Mouse (Mus musculus): Measurements from ENCODE around the gene Arid3b. TPM values are rescaled to one million over a fixed set of nuclear protein-coding genes. Genes with fewer than 3 reads are reported as not detected.

The Arid3b gene
- total and polyA plus RNA-seq, 3 experiments: 16.7 to 105 (median 33.4) TPM

- peak; percentile 53 for DNase-seq (ENCODE audit: extremely low read depth)
- H3K4me1 ChIP-seq (ENCODE audit: control insufficient read depth in 1 of 2, insufficient read depth in 2 of 2): peaks cover 17 to 62% of the 10 kb centered on the region in 2 experiments
- dilution Hi-C loops (cut with MboI; ENCODE audit: extremely low pct_ligation_motif_present, extremely low pct_unique_long_range_greater_than_20kb, low sequenced_read_pairs): no loop called here
- TF ChIP-seq ETS1 (conservative IDR thresholded peaks at IDR 0.05; ENCODE audit: low read depth, low read length) (peak; percentile 6; the same call in 1 of the 2 replicates), UBTF (IDR thresholded peaks at IDR 0.05; ENCODE audit: low read depth, low read length) (peak; percentile 65; the same call in 1 of the 2 replicates), MAFK (IDR thresholded peaks at IDR 0.05; ENCODE audit: insufficient replicate concordance, low read length) (no peak), MEF2A (IDR thresholded peaks at IDR 0.05; ENCODE audit: borderline replicate concordance, low read depth, low read length) (0 out of 2 replicates have a peak, but pooled peaks have one; percentile 39), RCOR1 (conservative IDR thresholded peaks at IDR 0.05; ENCODE audit: low read depth, low read length) (0 out of 2 replicates have a peak, but pooled peaks have one; percentile 30), MAZ (IDR thresholded peaks at IDR 0.05; ENCODE audit: low read depth, low read length) (0 out of 2 replicates have a peak, but pooled peaks have one; percentile 34), ELF1 (IDR thresholded peaks at IDR 0.05; ENCODE audit: low read depth, low read length) (no peak), E2F4 (IDR thresholded peaks at IDR 0.05; ENCODE audit: insufficient replicate concordance, low read depth, low read length) (no peak), MYC (IDR thresholded peaks at IDR 0.05; ENCODE audit: low read depth, low read length) (0 out of 2 replicates have a peak, but pooled peaks have one; percentile 5), JUND (conservative IDR thresholded peaks at IDR 0.05; ENCODE audit: low read depth, low read length) (no peak), BHLHE40 (IDR thresholded peaks at IDR 0.05; ENCODE audit: low read depth, low read length) (no peak), CHD2 (IDR thresholded peaks at IDR 0.05; ENCODE audit: low read length) (no peak), TBP (conservative IDR thresholded peaks at IDR 0.05; ENCODE audit: low read depth, low read length) (0 out of 2 replicates have a peak, but pooled peaks have one; percentile 29), NRF1 (IDR thresholded peaks at IDR 0.05; ENCODE audit: low read depth, low read length) (0 out of 2 replicates have a peak, but pooled peaks have one; percentile 47), ZMIZ1 (IDR thresholded peaks at IDR 0.05; ENCODE audit: low read depth, low read length) (no peak), NELFE (IDR thresholded peaks at IDR 0.05; ENCODE audit: low read depth, low read length) (peak; percentile 15; the same call in 1 of the 2 replicates), CHD1 (IDR thresholded peaks at IDR 0.05; ENCODE audit: low read depth, low read length) (0 out of 2 replicates have a peak, but pooled peaks have one; percentile 37), EP300 (IDR thresholded peaks at IDR 0.05; ENCODE audit: low read length) (no peak), KAT2A (IDR thresholded peaks at IDR 0.05; ENCODE audit: insufficient replicate concordance, low read length) (no peak), RAD21 (IDR thresholded peaks at IDR 0.05; ENCODE audit: low read depth, low read length) (no peak), SMC3 (IDR thresholded peaks at IDR 0.05; ENCODE audit: low read depth, low read length) (no peak), SIN3A (IDR thresholded peaks at IDR 0.05; ENCODE audit: low read length) (no peak; the same call in none of the 2 replicates), JUN (IDR thresholded peaks at IDR 0.05; ENCODE audit: insufficient read depth, low read depth, low read length) (no peak), USF1 (IDR thresholded peaks at IDR 0.05; ENCODE audit: low read depth, low read length) (no peak), POLR2A (IDR thresholded peaks at IDR 0.05; ENCODE audit: low read depth, low read length) (peak; percentile 32; the same call in 1 of the 2 replicates), PAX5 (IDR thresholded peaks at IDR 0.05; ENCODE audit: low read length) (no peak), ZNF384 (IDR thresholded peaks at IDR 0.05; ENCODE audit: low read depth, low read length) (peak; percentile 79), GABPA (IDR thresholded peaks at IDR 0.05; ENCODE audit: insufficient replicate concordance, low read depth, low read length) (no peak), USF2 (conservative IDR thresholded peaks at IDR 0.05; ENCODE audit: low read depth, low read length) (no peak), CTCF (conservative IDR thresholded peaks at IDR 0.05 in 1 of 2, IDR thresholded peaks at IDR 0.05 in 1 of 2; ENCODE audit: low read depth in 2 of 2, low read length in 2 of 2) (peak in 1 of 2 experiments; percentile 23; a peak in 1 of 4 replicates), ZC3H11A (IDR thresholded peaks at IDR 0.05; ENCODE audit: low read depth, low read length) (no peak), HCFC1 (IDR thresholded peaks at IDR 0.05; ENCODE audit: low read depth, low read length) (no peak), MAX (IDR thresholded peaks at IDR 0.05; ENCODE audit: low read length) (no peak; the same call in 1 of the 2 replicates), POLR2AphosphoS2 (IDR thresholded peaks at IDR 0.05; ENCODE audit: low read depth, low read length) (no peak; the same call in 1 of the 2 replicates), MXI1 (IDR thresholded peaks at IDR 0.05; ENCODE audit: low read depth, low read length) (peak; percentile 81), ZKSCAN1 (IDR thresholded peaks at IDR 0.05; ENCODE audit: borderline replicate concordance, low read depth, low read length) (no peak), IRF4 (IDR thresholded peaks at IDR 0.05; ENCODE audit: low read depth, low read length) (peak; percentile 32)
These were observed 70.9 kb downstream of the Arid3b start, which contains the start of gene Clk3 for GRCm38 (mm10) chr9:57765364-57766351. Gene Clk3, minus strand, starts transcription at chr9:57765860.

More at GRCm38 (mm10) chr9:57765364-57766351, 70.9 kb downstream of the Arid3b start, which contains the start of gene Clk3:
- Histone ChIP-seq H3K9me3 (replicated peaks; ENCODE audit: low read length) (no peaks in the 10 kb centered on the region), H3K4me3 (replicated peaks in 1 of 3; ENCODE audit: low read depth in 2 of 3, low read length in 2 of 3, poor library complexity in 1 of 3) (peak within 1 kb of the TSS; percentile 83 to 94 (median 85)), H3K27ac (ENCODE audit: insufficient read depth, low read depth) (peak within 1 kb of the TSS; percentile 87), H3K27me3 (replicated peaks) (peaks cover 14% of the 10 kb centered on the region), H3K9ac (ENCODE audit: insufficient read depth, low read depth) (peak within 1 kb of the TSS; percentile 84), H3K36me3 (replicated peaks in 1 of 2; ENCODE audit: control insufficient read depth in 1 of 2, insufficient read depth in 1 of 2, low read length in 1 of 2) (peaks cover 10 to 13% of the 10 kb centered on the region in 2 experiments), H3K79me2 (replicated peaks; ENCODE audit: control insufficient read depth, extremely low read depth, insufficient read depth, poor library complexity, severe bottlenecking) (peaks cover 39% of the 10 kb centered on the region), H3K4me2 (ENCODE audit: insufficient read depth, low read depth, poor library complexity, severe bottlenecking) (peak within 1 kb of the TSS; percentile 83)
- in situ Hi-C loops (cut with MboI; ENCODE audit: low pct_ligation_motif_present, low pct_unique_long_range_greater_than_20kb, low sequenced_read_pairs): no loop called here
